Mouse (Mus musculus) midbrain, embryonic 11.5 days (tissue): ENCODE measurements at regions not wholly inside any gene's neighbourhood (a gene's known extent, or its start where the extent isn't known, plus 50 kb on each side); places are given as distances from the start of the nearest gene placed in this dataset.
A peak's percentile ranks its signal among the peaks of the same experiment; 100 is the strongest.

Experiments
- ATAC-seq: fragments of 200-750 bp; cut with Nextera tagmentation; 2 replicates; pipeline ENCODE4 v1.8.0; 2017; ENCODE audit warnings: moderate TSS enrichment, moderate library complexity; ENCODE audit not compliant: low FRiP score
- DNase-seq: peaks from one replicate; pipeline ENCODE4 v3.0.0; 2015; ENCODE audit warnings: low spot score; ENCODE audit errors: missing footprints
- H3K27ac ChIP-seq: fragments of 300-500 bp; sonication (generic); 2 replicates; pipeline ENCODE4 v1.5.1; 2014; ENCODE audit warnings: low read depth, low read length
- H3K27me3 ChIP-seq: fragments of 300-500 bp; sonication (generic); 2 replicates; pipeline ENCODE4 v1.6.1; 2014; ENCODE audit warnings: mild to moderate bottlenecking, low read length, moderate library complexity, mixed read lengths; ENCODE audit not compliant: control insufficient read depth, insufficient read depth
- H3K36me3 ChIP-seq: fragments of 300-500 bp; sonication (generic); 2 replicates; pipeline ENCODE4 v1.6.1; 2014; ENCODE audit warnings: mild to moderate bottlenecking, low read length, moderate library complexity, mixed read lengths; ENCODE audit not compliant: control insufficient read depth, insufficient read depth
- H3K4me1 ChIP-seq: fragments of 300-500 bp; sonication (generic); 2 replicates; pipeline ENCODE4 v1.6.1; 2014; ENCODE audit warnings: low read length; ENCODE audit not compliant: control insufficient read depth, insufficient read depth
- H3K4me2 ChIP-seq: fragments of 300-500 bp; sonication (generic); 2 replicates; pipeline ENCODE4 v1.6.1; 2014; ENCODE audit warnings: mild to moderate bottlenecking, moderate library complexity
- H3K4me3 ChIP-seq: fragments of 300-500 bp; sonication (generic); 2 replicates; pipeline ENCODE4 v1.5.1; 2014; ENCODE audit warnings: low read depth, low read length
- H3K9ac ChIP-seq: fragments of 300-500 bp; sonication (generic); 2 replicates; pipeline ENCODE4 v1.6.1; 2014; ENCODE audit warnings: low read length
- H3K9me3 ChIP-seq: fragments of 300-500 bp; sonication (generic); 2 replicates; pipeline ENCODE4 v1.6.1; 2016; ENCODE audit warnings: low read length; ENCODE audit not compliant: control insufficient read depth
- WGBS: fragments of 180-500 bp; shearing (Covaris S2); extraction: QIAGEN DNeasy Blood & Tissue Kit; methylation state at CpG from one replicate; pipeline ENCODE4 v1.1.7; 2014; 5-methylcytosine and 5-hydroxymethylcytosine counted together

- peak; percentile 86 for DNase-seq
- Histone ChIP-seq H3K27me3 (no peaks in the 10 kb centered on the region), H3K4me2 (no peak overlapping the region), H3K27ac (no peak overlapping the region), H3K4me3 (no peak overlapping the region), H3K36me3 (no peaks in the 10 kb centered on the region), H3K4me1 (0 out of 2 replicates have a peak, but pooled peaks cover 2% of the 10 kb centered on the region), H3K9me3 (no peaks in the 10 kb centered on the region), H3K9ac (no peak overlapping the region)
- no peak for ATAC-seq
- WGBS = 55% methylated on average over 6 of the region's 6 CpGs
Observed at GRCm38 (mm10) chr8:60250341-60250740, 252.7 kb downstream of the Gm10283 start.

GRCm38 (mm10) chr8:60249704-60250103 lies 253.3 kb downstream of the Gm10283 start:
- Histone ChIP-seq H3K4me3 (no peak overlapping the region), H3K27ac (no peak overlapping the region; the same call in 1 of the 2 replicates), H3K9me3 (no peaks in the 10 kb centered on the region), H3K27me3 (no peaks in the 10 kb centered on the region), H3K4me2 (no peak overlapping the region), H3K36me3 (no peaks in the 10 kb centered on the region), H3K9ac (no peak overlapping the region), H3K4me1 (0 out of 2 replicates have a peak, but pooled peaks cover 2% of the 10 kb centered on the region)
- peak; percentile 71 for ATAC-seq
- WGBS = 6% methylated on average over 2 of the region's 2 CpGs
- peak; percentile 86 for DNase-seq

- Histone ChIP-seq H3K36me3 (no peaks in the 10 kb centered on the region), H3K4me3 (no peak overlapping the region), H3K27me3 (no peaks in the 10 kb centered on the region), H3K4me1 (0 out of 2 replicates have a peak, but pooled peaks cover 2% of the 10 kb centered on the region), H3K4me2 (no peak overlapping the region), H3K9ac (no peak overlapping the region), H3K9me3 (no peaks in the 10 kb centered on the region), H3K27ac (no peak overlapping the region)
- no peak for ATAC-seq
- DNase-seq = no peak
Observed at GRCm38 (mm10) chr8:60247601-60248000, 255.4 kb downstream of the Gm10283 start.

- H3K9ac ChIP-seq = no peak overlapping the region
- H3K4me3 ChIP-seq = no peak overlapping the region
- no peaks in the 10 kb centered on the region for H3K4me1 ChIP-seq
- ATAC-seq (no peak), DNase-seq (no peak)
- no peaks in the 10 kb centered on the region for H3K9me3 ChIP-seq
- no peak overlapping the region for H3K4me2 ChIP-seq
- no peaks in the 10 kb centered on the region for H3K27me3 ChIP-seq
- no peaks in the 10 kb centered on the region for H3K36me3 ChIP-seq
- H3K27ac ChIP-seq = no peak overlapping the region
Observed at GRCm38 (mm10) chr8:60241366-60241765, 261.6 kb downstream of the Gm10283 start.

- Histone ChIP-seq H3K4me3 (no peak overlapping the region), H3K9me3 (no peaks in the 10 kb centered on the region), H3K27me3 (no peaks in the 10 kb centered on the region), H3K9ac (no peak overlapping the region), H3K4me1 (no peaks in the 10 kb centered on the region), H3K36me3 (no peaks in the 10 kb centered on the region), H3K4me2 (no peak overlapping the region), H3K27ac (no peak overlapping the region)
- 74% methylated on average over 2 of the region's 2 CpGs for WGBS
- ATAC-seq = no peak
- DNase-seq = no peak
Observed at GRCm38 (mm10) chr8:60220946-60221345, 282.1 kb downstream of the Gm10283 start.

- DNase-seq = no peak
- Histone ChIP-seq H3K9me3 (no peaks in the 10 kb centered on the region), H3K9ac (no peak overlapping the region), H3K4me2 (no peak overlapping the region), H3K36me3 (no peaks in the 10 kb centered on the region), H3K27me3 (no peaks in the 10 kb centered on the region), H3K27ac (no peak overlapping the region), H3K4me3 (no peak overlapping the region), H3K4me1 (no peaks in the 10 kb centered on the region)
- ATAC-seq = no peak
Observed at GRCm38 (mm10) chr8:60195641-60196040, 307.4 kb downstream of the Gm10283 start.

GRCm38 (mm10) chr8:60167716-60168272 lies 335.2 kb downstream of the Gm10283 start:
- Histone ChIP-seq H3K27ac (peak overlapping the region; percentile 11; the same call in 1 of the 2 replicates), H3K9ac (no peak overlapping the region), H3K4me2 (no peak overlapping the region), H3K27me3 (no peaks in the 10 kb centered on the region), H3K4me3 (no peak overlapping the region), H3K9me3 (no peaks in the 10 kb centered on the region), H3K36me3 (no peaks in the 10 kb centered on the region), H3K4me1 (peaks cover 7% of the 10 kb centered on the region)
- no peak for DNase-seq
- ATAC-seq = peak; percentile 70
- WGBS = 32% methylated on average over 5 of the region's 5 CpGs
